Mouse (Mus musculus) left cerebral cortex, postnatal 36 days (tissue): ENCODE measurements around the gene Adat1. TPM values are rescaled to one million over a fixed set of nuclear protein-coding genes. Genes with fewer than 3 reads are reported as not detected.

Experiments used
- DNase-seq, 2 experiments: peaks; one replicate each; pipeline ENCODE4 v3.0.0; 2021 to 2022; ENCODE audit warnings: low spot score in 2 of 2, mixed read lengths in 1 of 2
- intact Hi-C: fragments of 180-260 bp; cut with DNase I; formaldehyde crosslinking; loops from one replicate; pipeline ENCODE4 v1.15.1; 2025
- total RNA-seq, 2 experiments: library from RNA; stranded (reverse); gene quantifications; 2 replicates each; pipeline ENCODE4 v1.2.3; 2021

Adat1 gene
- total RNA-seq: 1 to 10 TPM; 4.0 to 8.0 TPM

DNA sequence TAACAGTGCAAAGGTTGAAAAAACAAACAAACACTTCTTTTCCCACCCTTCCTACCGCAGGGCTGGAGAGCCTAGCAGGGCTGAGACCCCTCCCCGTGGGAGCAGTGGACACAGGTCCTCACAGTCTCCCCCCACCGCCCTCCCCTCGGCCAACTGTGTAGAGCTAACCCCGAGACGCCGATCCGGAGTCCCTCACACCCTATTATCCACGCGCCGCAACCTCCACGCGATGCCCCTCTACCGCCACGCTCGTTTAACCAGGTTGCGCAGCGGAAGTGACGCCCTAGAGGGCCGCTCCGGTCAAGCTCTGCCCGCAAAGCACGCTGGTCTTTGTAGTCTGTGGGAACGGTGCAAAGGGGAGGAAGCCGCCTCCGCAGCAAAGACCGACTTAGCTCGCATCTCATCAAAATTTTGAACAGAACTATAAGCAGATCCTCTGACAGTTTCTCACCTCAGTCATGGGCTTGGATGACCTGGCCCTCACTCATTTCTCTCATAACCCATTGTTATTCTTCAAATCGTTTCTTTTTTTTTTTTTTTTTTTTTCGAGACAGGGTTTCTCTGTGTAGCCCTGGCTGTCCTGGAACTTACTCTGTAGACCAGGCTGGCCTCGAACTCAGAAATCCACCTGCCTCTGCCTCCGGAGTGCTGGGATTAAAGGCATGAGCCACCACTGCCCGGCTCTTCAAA lies at the start of gene Adat1:
TSS of gene Adat1 (minus strand) at position 290 of the 690 bp plus-strand sequence.
- intact Hi-C loops: no loop called here
- DNase-seq: peak; percentile 86 to 87

DNA sequence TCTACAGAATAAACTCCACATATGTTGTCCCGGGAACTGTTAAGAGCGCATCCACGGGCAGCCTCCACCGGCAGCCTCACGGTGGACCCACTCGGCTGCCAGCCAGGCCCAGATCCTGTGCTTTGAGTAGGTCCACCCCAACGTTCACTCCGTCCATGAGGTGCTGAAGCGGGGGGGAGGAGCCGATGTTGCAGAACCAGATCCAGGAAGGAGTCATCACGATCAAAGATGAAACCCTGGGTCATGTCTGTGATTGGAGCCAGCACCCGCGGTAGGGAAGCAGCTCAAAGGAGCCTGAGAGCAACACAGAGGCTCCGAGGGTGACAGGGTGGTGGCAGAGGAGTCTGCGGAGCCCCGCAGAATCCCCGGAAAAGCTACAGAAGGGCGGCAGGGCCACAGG lies 45.4 kb upstream of the Adat1 start:
- DNase-seq: no peak
- intact Hi-C loops: no loop called here

DNA sequence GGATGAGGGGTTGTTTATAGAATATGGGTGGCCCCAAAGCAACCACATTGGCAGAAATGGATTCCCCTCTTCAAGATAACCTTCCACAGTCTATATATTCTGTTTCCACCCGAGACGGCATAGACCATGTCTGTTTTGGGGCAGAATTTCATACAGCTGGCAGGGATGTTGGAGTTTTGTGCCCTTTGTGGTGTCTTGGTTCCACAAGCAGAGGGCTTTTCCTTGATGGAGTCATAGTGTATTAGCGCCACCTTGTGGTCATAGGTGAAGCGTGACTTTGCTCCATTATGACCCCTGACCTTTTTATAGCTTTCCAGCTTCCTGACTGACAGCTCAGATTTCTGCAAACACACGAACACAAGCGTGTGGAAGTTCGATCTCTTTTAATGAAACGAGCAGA lies 42.5 kb upstream of the Adat1 start:
- DNase-seq: no peak
- intact Hi-C loops: no loop called here

DNA sequence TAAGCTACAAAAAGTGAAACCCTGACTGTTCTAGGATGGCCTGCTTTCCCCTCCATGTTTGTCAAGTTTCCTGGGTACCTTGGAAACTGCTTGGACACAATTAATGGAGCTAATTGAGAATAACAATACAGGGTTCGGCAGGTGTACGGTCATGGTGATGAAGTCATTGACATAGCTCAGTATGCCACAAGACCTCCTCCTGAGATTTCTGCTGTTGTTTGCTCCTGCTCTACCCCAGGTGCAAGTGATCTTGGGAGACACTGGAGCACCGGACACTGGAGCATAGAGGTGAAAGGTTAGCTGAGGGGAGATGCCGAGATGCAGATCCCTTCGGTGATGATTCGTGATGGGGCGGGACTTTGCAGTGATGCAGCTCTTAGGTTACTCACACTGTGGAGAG lies 41.0 kb upstream of the Adat1 start:
- intact Hi-C loops: no loop called here
- no peak for DNase-seq

DNA sequence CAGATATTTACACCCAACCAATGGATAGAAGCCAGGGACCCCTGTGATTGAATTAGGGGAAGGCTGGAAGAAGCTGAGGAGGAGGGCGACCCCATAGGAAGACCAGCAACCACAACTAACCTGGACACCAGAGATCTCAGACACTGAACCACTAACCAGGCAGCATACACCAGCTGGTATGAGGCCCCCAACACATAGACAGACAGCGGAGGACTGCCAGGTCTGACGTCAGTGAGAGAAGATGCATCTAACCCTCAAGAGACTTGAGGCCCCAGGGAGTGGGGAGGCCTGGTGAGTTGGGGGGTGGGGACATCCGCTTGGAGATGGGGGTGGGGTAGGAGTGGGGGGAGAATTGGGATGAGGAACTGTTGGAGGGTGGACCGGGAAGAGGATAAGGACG lies 38.6 kb upstream of the Adat1 start:
- intact Hi-C loops: no loop called here
- no peak for DNase-seq

DNA sequence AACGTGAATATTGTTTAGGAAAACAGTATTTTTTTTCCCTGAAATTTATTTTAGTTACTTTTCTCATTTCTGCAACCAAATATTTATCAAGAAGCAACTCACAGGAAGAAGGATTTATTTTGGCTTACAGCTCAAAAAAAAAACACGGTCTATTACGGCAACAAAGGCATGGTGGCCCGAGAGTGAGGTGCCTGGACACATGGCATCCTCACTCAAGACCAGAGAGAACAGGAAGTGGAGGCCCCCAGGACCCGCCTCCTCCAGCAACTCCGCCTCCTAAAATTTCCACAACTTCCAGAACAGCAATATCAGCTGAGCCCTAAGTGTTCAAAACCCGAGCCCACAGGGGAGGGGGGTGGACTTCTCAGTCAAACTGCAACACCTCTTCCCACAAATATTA lies 37.4 kb upstream of the Adat1 start:
- DNase-seq: no peak
- intact Hi-C loops: no loop called here

DNA sequence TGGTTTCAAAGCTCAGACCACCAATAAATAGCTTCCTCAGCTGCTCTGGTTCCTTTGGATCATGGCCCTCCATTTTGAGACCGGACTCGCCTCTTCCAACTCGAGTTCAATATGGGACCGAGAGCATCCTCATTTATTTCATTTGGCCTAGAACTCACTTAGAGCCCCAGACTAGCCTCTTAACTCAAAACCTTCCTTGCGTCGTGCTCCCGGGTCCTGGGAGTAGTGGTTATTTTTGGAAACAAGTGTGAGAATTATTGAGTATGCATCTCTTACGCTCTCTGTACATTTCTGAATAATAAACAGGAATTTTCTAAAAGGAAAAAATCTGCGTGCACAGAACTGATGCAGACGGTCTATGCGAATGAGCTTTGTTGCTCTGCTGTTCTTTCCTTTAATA lies 22.8 kb upstream of the Adat1 start, which contains the start of gene Gm6793:
TSS of gene Gm6793 (minus strand) at position 101 of the 400 bp plus-strand sequence.
- intact Hi-C loops: no loop called here

DNA sequence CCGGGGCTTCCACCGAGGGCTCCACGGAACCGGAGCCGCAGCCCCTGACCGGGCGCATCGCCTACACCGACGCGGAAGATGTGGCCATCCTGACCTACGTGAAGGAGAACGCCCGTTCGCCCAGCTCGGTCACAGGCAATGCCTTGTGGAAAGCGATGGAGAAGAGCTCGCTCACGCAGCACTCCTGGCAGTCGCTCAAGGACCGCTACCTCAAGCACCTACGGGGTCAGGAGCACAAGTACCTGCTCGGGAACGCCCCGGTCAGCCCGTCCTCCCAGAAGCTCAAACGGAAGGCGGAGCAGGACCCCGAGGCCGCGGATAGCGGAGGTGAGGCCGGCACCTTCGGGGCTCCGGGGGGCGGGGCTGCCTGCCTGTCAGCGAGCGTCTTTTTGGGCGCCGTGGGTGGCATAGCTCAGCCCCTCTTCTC lies 19.7 kb upstream of the Adat1 start:
- intact Hi-C loops: no loop called here
- peak; percentile 37 to 48 for DNase-seq

More for the DNA sequence above, 22.8 kb upstream of the Adat1 start, which contains the start of gene Gm6793:
- no peak for DNase-seq

DNA sequence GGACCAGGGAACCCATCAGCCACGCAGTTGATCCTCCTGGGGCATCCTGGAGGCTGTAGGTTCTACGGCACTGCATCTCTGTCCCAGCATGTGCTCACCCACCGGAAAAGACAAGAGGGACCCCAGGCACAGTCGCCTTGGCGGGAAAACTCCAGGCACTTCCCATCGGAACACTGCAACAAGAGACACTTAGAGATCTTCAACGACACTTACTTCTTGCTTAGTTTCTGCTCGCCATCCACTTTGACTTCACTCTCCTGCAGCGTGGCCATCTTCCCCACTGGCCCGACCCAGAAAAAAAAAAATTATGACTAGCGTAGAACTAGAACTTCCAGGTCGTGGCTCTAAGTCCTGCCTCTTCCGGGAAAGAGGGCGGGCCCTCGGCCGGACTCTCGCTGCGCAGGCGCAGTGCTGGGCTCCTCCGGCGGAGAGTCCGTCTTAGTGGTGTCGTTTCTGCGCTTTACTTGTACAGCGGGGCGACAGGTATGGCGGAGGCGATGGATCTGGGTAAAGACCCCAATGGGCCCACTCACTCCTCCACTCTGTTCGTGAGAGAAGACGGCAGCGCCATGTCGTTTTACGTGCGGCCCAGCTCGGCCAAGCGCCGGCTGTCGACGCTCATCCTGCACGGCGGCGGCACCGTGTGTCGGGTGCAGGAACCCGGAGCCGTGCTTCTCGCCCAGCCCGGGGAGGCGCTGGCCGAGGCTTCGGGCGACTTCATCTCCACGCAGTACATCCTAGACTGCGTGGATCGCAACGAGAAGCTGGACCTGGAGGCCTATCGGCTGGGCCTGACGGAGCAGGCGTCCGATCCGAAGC lies 19.1 kb upstream of the Adat1 start, which contains the start of the genes Kars and Terf2ip:
TSS of gene Kars (minus strand) at position 327 of the 819 bp plus-strand sequence.
TSS of gene Terf2ip (plus strand) at position 402 of the 819 bp plus-strand sequence.
- intact Hi-C loops: no loop called here
- peak; percentile 91 to 92 for DNase-seq

DNA sequence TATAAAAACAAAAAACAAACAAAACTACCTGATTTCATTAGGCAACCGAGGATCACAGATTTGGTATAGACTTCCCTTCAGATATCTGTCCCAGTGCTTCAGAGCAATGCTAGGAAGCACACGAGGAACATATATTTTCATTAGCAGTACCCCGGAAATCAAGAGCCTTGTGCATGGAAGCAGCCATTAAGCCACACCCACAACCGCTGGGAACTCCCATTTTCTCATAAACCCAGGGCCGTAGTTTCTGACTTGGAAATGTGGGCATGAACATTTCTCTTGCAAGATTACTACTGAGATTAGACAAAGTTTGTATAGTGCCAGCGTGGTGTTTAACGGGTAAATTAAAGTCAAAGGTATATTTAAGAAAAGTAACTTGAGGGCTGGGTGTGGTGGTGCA lies 17.5 kb upstream of the Adat1 start:
- DNase-seq: no peak

DNA sequence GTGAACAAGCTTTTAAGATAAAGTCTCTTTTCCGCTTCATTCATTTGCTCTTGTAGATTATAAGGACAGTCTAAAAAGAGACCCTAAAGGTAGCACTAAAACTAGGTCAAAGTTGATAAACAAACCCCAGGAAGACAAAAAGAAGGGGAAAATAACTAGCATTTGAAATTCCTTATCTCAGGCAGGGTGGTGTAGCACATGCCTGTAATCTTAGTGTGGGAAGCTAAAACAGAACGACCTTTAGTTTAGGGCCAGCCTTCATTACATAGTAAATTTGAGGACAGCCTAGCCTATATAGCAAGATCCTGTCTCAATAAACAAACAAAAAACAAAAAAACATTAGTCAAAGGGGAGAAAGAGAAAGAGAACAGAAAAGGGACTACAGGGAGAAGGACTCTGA lies 15.6 kb upstream of the Adat1 start:
- DNase-seq: no peak
- intact Hi-C loops: no loop called here

More for the DNA sequence above, 17.5 kb upstream of the Adat1 start:
- intact Hi-C loops: no loop called here

DNA sequence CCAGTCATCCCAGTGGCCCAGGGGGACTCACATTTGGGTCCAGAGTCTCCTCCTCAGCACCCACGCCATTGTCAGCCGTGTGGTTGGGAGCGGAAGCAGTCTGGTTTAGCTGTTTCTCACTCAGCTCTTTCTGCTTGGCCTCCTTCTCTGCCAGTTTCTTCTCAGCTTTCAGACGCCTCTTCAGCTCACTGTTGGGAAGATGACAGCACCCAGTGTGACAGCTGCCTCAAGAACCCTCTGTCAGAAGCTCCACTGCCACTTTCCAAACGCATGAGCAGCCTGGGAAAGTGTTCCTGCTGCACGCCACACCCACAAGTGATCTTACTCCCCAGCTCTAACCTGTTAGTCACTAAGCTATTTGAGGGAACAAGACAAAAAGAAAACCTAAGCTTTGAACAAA lies 13.5 kb upstream of the Adat1 start:
- DNase-seq: peak; percentile 34 to 45
- intact Hi-C loops: no loop called here

DNA sequence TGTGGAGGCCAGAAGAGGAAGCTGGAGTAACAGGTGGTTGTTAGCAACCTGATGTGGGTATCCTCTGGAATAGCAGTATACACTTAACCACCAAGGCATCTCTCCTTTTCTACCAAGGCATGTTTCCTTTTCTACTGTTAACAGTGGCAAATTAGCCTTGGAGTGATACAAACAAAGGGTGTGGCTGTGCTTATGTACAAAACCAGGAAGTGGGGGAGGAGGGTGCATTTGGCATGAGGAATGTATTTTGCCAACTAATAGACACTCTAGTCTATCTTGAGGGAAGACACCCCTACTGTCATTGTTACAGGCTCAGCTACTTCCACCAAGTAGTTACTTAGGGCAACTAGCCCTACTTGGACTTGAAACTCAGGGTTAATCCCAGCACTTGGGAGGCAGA lies 12.7 kb upstream of the Adat1 start:
- DNase-seq: no peak
- intact Hi-C loops: no loop called here

DNA sequence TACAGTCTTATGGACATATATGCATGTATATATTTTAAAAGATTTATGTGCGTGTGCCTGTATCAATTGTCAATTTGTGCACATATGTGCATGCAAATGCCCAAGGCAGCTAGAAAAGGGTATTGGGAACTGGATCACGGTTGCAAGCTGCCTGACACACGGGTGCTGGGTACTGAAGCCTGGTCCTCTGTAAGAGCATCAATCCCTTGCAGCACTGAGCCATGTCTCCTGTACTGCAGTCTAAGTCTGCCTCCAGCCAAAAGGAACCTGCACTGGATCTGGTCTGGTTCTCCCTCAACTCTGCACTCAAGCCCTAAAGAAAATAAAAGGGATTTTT lies 569 bp upstream of the Adat1 start:
- intact Hi-C loops: no loop called here

DNA sequence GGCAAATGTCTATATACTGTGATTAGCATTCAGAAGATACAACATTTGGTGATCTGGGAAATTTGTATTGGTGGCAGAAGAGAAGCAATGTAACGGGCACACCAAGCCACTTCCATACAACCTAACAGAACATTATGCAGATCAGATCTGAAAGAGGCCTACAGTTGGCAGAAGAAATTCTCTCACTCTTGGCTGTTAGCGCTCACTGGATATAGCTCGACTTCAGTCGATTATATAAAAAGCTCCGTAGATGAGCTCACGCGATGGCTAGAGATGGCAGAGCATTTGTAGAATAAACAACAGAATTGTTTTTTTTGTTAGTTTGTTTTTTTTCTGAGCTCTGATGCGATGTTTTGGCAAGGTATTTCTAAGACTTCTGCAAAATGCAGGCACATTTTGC lies 824 bp downstream of the Adat1 start:
- intact Hi-C loops: loop anchor here (2.0 kb wide), 1 partner anchor 50 kb away; the partner anchor contains the start of gene Gabarapl2
- DNase-seq: no peak

More for the DNA sequence above, 569 bp upstream of the Adat1 start:
- no peak for DNase-seq

DNA sequence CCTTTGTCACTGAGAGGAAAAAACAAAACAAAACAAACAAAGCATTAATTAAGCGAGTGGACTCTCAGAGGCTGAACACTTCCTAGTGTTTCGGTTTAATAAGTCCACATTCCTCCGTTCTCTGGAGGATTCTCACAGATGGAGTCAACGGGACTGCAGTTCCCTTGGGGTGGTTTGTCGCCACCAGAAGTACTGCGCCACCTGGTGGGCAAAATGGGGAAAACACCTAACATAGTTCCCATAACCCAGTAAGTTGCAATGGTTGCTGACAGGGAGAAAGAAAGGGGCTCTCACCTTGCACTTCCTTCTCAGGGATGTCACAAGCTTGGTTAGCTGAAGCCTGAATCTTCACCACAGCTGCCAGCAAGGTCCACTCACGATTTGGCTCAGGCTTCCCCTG lies 2.2 kb downstream of the Adat1 start:
- intact Hi-C loops: loop anchor here (2.0 kb wide), 1 partner anchor 49 kb away; the partner anchor contains the start of gene Gabarapl2
- DNase-seq: peak; percentile 43 to 57

DNA sequence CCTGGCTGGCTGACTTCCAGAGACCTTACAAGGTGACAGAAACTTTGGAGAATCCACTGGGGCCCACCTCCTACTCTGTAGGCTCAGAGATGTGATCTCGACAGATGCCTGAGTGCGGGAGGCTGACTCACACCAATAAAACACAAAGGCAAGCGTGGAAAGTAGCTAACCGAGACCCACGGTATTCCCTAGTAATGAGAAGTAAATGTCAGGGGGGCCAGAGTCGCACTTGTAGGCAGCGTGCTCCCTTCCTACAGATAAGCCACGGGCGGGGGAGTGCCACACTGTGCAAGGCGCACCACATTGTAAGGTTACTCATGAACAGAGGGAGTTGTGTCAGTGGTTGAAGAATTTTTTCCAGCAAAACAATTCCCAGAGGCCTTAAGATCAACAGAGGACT lies 7.6 kb downstream of the Adat1 start:
- peak in 1 of 2 experiments; percentile 17 for DNase-seq
- intact Hi-C loops: no loop called here

DNA sequence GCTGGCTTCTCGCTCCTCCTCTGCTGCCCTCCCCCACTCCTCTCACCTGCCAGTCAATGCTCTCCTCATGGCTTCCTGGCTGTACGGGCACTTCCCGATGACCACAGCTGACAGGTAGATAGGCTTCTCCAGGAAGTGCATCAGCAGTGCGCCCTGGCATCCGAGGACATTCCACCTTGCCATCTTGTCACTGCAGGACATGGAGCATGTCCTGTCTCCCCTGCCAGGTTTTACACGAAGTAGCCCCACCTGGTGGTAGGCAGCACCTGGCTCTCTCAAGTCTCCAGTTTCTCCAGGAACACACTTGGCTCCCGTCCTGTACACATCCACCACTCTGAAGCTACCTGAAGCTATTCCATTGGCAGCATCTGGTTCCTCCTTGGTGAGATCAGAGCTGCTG lies 10.0 kb downstream of the Adat1 start:
- no peak for DNase-seq
- intact Hi-C loops: no loop called here

DNA sequence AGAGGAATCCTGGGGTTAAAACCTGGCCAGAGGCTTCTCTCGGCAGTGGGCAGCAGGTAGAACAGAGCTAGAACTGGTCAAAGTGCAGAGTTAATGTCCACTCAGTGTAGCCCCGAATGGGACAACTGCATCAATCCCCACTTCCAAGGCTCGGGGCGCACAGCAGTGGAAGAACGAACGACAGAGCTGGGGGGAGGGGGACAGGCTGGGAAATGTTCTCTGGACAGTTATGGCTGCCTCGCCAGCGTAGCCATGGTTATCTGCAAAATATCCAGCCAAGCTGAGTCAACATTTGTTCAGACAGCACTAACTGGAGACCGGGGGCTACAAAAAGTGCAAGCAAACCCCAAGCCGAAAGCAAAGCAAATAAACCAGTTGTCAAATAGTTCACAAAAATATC lies 14.0 kb downstream of the Adat1 start:
- intact Hi-C loops: no loop called here
- DNase-seq: no peak

DNA sequence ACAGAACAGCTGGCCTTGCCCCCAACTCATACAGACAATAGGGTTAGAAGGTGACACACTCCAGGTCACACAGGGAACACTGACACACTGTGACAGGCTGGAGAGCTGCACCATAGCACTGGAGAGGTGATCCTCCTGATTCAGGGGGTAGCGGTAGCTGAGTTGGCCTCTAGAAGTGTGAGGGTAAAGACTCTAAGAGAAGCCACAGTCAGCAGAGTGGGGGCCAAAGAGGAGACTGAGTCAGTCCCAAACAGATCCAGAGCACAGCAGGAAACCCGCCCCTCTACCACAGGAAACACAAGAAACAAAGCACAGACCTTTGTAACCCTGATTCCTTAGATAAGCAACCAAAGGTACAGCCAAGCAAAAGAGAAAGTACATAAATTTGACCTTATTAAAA lies 15.8 kb downstream of the Adat1 start:
- DNase-seq: no peak
- intact Hi-C loops: no loop called here

DNA sequence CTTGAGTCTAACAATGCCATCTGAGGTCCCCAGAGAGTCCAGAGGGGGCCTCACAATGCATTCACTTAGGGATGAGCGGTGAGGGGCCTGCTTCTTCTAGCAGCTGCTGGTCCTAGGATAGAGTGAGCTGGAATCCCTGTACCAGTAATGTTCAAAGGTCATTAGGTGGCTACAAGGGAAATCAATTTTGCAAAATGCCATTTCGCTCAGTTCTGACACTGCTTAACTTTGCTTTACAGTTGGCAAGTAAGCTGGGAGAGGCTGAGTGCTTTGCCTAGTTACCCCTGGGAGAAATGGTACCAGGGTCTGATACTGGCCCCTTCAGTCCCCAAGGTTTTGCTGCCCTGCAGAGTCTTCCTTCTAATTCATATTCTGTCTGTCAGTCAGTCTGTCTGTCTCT lies 16.4 kb downstream of the Adat1 start:
- intact Hi-C loops: no loop called here
- no peak for DNase-seq
